Mouse (Mus musculus) CH12.LX (cell line): ENCODE data around the gene Scaf11. TPM values are rescaled to one million over a fixed set of nuclear protein-coding genes. Genes with fewer than 3 reads are reported as not detected.
A peak's percentile ranks its signal among the peaks of the same experiment; 100 is the strongest.

ENCODE experiments used
- DNase-seq: peaks from one replicate; pipeline ENCODE4 v3.0.0-alpha.2; 2013; ENCODE audit errors: extremely low read depth
- H3K27ac ChIP-seq: 2 replicates; pipeline ENCODE4 v1.5.1; 2012; ENCODE audit warnings: low read depth, mild to moderate bottlenecking, control low read depth, moderate library complexity; ENCODE audit not compliant: insufficient read depth
- H3K27me3 ChIP-seq: replicated peaks from 2 replicates; pipeline ENCODE3; 2012; ENCODE audit warnings: inconsistent platforms
- H3K36me3 ChIP-seq, 2 experiments: replicated peaks in 1 of 2; 2 replicates each; pipeline versions ENCODE3 to v1.6.1; 2012; ENCODE audit warnings: inconsistent platforms in 1 of 2, low read length in 1 of 2, mild to moderate bottlenecking in 1 of 2, mixed read lengths in 1 of 2, moderate library complexity in 1 of 2; ENCODE audit not compliant: control insufficient read depth in 1 of 2, insufficient read depth in 1 of 2
- H3K4me1 ChIP-seq, 2 experiments: 2 replicates each; pipeline ENCODE4 v1.6.1; 2012; ENCODE audit warnings: inconsistent platforms in 1 of 2, moderate library complexity in 1 of 2; ENCODE audit not compliant: insufficient read depth in 2 of 2, control insufficient read depth in 1 of 2
- H3K4me2 ChIP-seq: 2 replicates; pipeline ENCODE4 v1.6.1; 2012; ENCODE audit warnings: low read depth, mild to moderate bottlenecking, control low read depth; ENCODE audit not compliant: poor library complexity, insufficient read depth, severe bottlenecking
- H3K4me3 ChIP-seq, 3 experiments: fragments of 150-350 bp in 1 of 3; sonication (generic) in 1 of 3; replicated peaks in 1 of 3; 2 replicates each; pipeline versions ENCODE3 to v1.5.1; 2011 to 2012; ENCODE audit warnings: low read depth in 2 of 3, low read length in 2 of 3, mild to moderate bottlenecking in 2 of 3, moderate library complexity in 2 of 3, control low read depth in 1 of 3, improper control_type of control experiment in 1 of 3, inconsistent platforms in 1 of 3, mixed read lengths in 1 of 3; ENCODE audit not compliant: poor library complexity in 1 of 3
- H3K79me2 ChIP-seq: replicated peaks from 2 replicates; pipeline ENCODE4 v1.6.1; 2012; ENCODE audit warnings: mild to moderate bottlenecking, moderate library complexity; ENCODE audit not compliant: control insufficient read depth, poor library complexity, insufficient read depth, severe bottlenecking; ENCODE audit errors: extremely low read depth
- H3K9ac ChIP-seq: 2 replicates; pipeline ENCODE4 v1.6.1; 2012; ENCODE audit warnings: low read depth, mild to moderate bottlenecking, control low read depth, moderate library complexity; ENCODE audit not compliant: insufficient read depth
- H3K9me3 ChIP-seq: replicated peaks from 2 replicates; pipeline ENCODE3; 2012; ENCODE audit warnings: low read length, inconsistent platforms, mixed read lengths
- BHLHE40 ChIP-seq: IDR thresholded peaks from 2 replicates; pipeline ENCODE4 v1.6.1; 2011; ENCODE audit warnings: mild to moderate bottlenecking, low read depth, low read length, improper control_type of control experiment
- CHD1 ChIP-seq: IDR thresholded peaks from 2 replicates; pipeline ENCODE4 v1.6.1; 2012; ENCODE audit warnings: low read depth, low read length, improper control_type of control experiment, inconsistent platforms
- CHD2 ChIP-seq: IDR thresholded peaks from 2 replicates; pipeline ENCODE4 v1.6.1; 2011; ENCODE audit warnings: low read length, improper control_type of control experiment
- CTCF ChIP-seq, 2 experiments: IDR thresholded peaks in 1 of 2; conservative IDR thresholded peaks in 1 of 2; 2 replicates each; pipeline ENCODE4 v1.5.1; 2011 to 2012; ENCODE audit warnings: low read depth in 2 of 2, low read length in 2 of 2, improper control_type of control experiment in 1 of 2, inconsistent platforms in 1 of 2, mild to moderate bottlenecking in 1 of 2, moderate library complexity in 1 of 2
- ELF1 ChIP-seq: IDR thresholded peaks from 2 replicates; pipeline ENCODE4 v1.6.1; 2014; ENCODE audit warnings: low read depth, mild to moderate bottlenecking, inconsistent platforms, low read length, improper control_type of control experiment
- EP300 ChIP-seq: IDR thresholded peaks from 2 replicates; pipeline ENCODE4 v1.6.1; 2011; ENCODE audit warnings: low read length, improper control_type of control experiment
- GABPA ChIP-seq: IDR thresholded peaks from 2 replicates; pipeline ENCODE4 v1.6.1; 2012; ENCODE audit warnings: low read depth, low read length, improper control_type of control experiment, inconsistent platforms; ENCODE audit not compliant: insufficient replicate concordance
- KAT2A ChIP-seq: IDR thresholded peaks from 2 replicates; pipeline ENCODE4 v1.6.1; 2012; ENCODE audit warnings: low read length, improper control_type of control experiment, inconsistent platforms; ENCODE audit not compliant: insufficient replicate concordance
- MAFK ChIP-seq: IDR thresholded peaks from 2 replicates; pipeline ENCODE4 v1.6.1; 2011; ENCODE audit warnings: low read length, improper control_type of control experiment; ENCODE audit not compliant: insufficient replicate concordance
- MAX ChIP-seq: IDR thresholded peaks from 2 replicates; pipeline ENCODE4 v1.6.1; 2011; ENCODE audit warnings: low read length, improper control_type of control experiment
- MEF2A ChIP-seq: IDR thresholded peaks from 2 replicates; pipeline ENCODE4 v1.6.1; 2014; ENCODE audit warnings: low read depth, mild to moderate bottlenecking, inconsistent platforms, low read length, improper control_type of control experiment, borderline replicate concordance
- MYC ChIP-seq: IDR thresholded peaks from 2 replicates; pipeline ENCODE4 v1.6.1; 2011; ENCODE audit warnings: low read depth, mild to moderate bottlenecking, improper control_type of control experiment, low read length
- POLR2A ChIP-seq: IDR thresholded peaks from 2 replicates; pipeline ENCODE4 v1.6.1; 2011; ENCODE audit warnings: low read depth, mild to moderate bottlenecking, improper control_type of control experiment, low read length
- TCF12 ChIP-seq: IDR thresholded peaks from 2 replicates; pipeline ENCODE4 v1.6.1; 2014; ENCODE audit warnings: low read depth, mild to moderate bottlenecking, inconsistent platforms, low read length, improper control_type of control experiment
- USF2 ChIP-seq: conservative IDR thresholded peaks from 2 replicates; pipeline ENCODE4 v1.6.1; 2011; ENCODE audit warnings: low read depth, low read length, improper control_type of control experiment
- ZC3H11A ChIP-seq: IDR thresholded peaks from 2 replicates; pipeline ENCODE4 v1.6.1; 2012; ENCODE audit warnings: low read depth, mild to moderate bottlenecking, inconsistent platforms, low read length, improper control_type of control experiment
- ZKSCAN1 ChIP-seq: IDR thresholded peaks from 2 replicates; pipeline ENCODE4 v1.6.1; 2012; ENCODE audit warnings: low read depth, inconsistent platforms, low read length, improper control_type of control experiment, borderline replicate concordance
- ZMIZ1 ChIP-seq: IDR thresholded peaks from 2 replicates; pipeline ENCODE4 v1.6.1; 2012; ENCODE audit warnings: low read depth, mild to moderate bottlenecking, inconsistent platforms, low read length, improper control_type of control experiment
- dilution Hi-C: fragments of 300-500 bp; cut with MboI; formaldehyde crosslinking; loops from 2 replicates; pipeline ENCODE4 v1.14.3; 2020; ENCODE audit warnings: low sequenced_read_pairs; ENCODE audit not compliant: extremely low pct_unique_long_range_greater_than_20kb, extremely low pct_ligation_motif_present
- in situ Hi-C: fragments of 300-500 bp; cut with MboI; formaldehyde crosslinking; loops from 3 replicates; pipeline ENCODE4 v1.14.3; 2019; ENCODE audit warnings: low sequenced_read_pairs, low pct_ligation_motif_present, low pct_unique_long_range_greater_than_20kb, mixed read lengths
- polyA plus RNA-seq: library from polyadenylated mRNA; unstranded; fragments of >175 nt; gene quantifications from 2 replicates; pipeline ENCODE4 v1.2.1, GENCODE M21; 2012; ENCODE audit warnings: low read depth; ENCODE audit not compliant: insufficient read length
- total RNA-seq, 2 experiments: library from RNA; depleted of rRNA; stranded (reverse); fragments of 300-350 nt in 1 of 2; fragments of >200 nt in 1 of 2; gene quantifications; 2 replicates each; pipeline ENCODE4 v1.2.3; 2012 to 2014

Gene Scaf11
- total and polyA plus RNA-seq, 3 experiments = 57.2 to 88.0 (median 59.8) TPM

DNA sequence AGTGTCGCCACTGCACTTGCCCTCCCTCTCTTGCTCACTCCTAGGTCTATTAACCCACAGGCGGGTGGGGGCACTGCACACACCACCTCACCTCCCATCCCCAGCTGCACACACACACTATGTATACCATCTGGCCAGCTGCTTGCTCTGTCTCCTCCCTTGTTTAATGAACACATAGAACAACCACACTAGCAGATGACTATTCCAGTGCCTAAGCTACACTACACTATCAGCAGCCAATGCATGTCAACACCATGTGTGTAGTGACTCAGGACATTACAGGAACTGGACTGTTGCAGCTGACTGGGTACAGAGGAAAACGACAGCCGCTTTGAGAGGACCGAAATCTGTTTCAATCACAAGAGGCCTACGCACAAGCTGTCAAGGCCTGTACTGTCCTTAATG is 51.9 kb downstream of the Scaf11 start:
- Histone ChIP-seq H3K4me2 (no peak overlapping the region), H3K27me3 (no peaks in the 10 kb centered on the region), H3K4me1 (peaks cover 0 to 9% of the 10 kb centered on the region in 2 experiments; a peak in 1 of 4 replicates), H3K27ac (no peak overlapping the region), H3K9me3 (no peaks in the 10 kb centered on the region), H3K4me3 (no peak overlapping the region), H3K36me3 (peaks cover 33 to 79% of the 10 kb centered on the region in 2 experiments), H3K79me2 (no peaks in the 10 kb centered on the region), H3K9ac (no peak overlapping the region)
- no peak for DNase-seq
- no peak for TF ChIP-seq EP300
- no peak for TF ChIP-seq MEF2A
- TF ChIP-seq BHLHE40 = no peak
- no peak for TF ChIP-seq CHD2
- TF ChIP-seq ELF1 = no peak
- TF ChIP-seq MYC = no peak
- TF ChIP-seq GABPA = no peak
- TF ChIP-seq TCF12 = no peak
- TF ChIP-seq KAT2A = no peak
- no peak for TF ChIP-seq USF2
- no peak for TF ChIP-seq CHD1
- no peak for TF ChIP-seq MAX
- TF ChIP-seq CTCF (conservative IDR thresholded peaks at IDR 0.05 in 1 of 2, IDR thresholded peaks at IDR 0.05 in 1 of 2; ENCODE audit: low read depth in 2 of 2, low read length in 2 of 2) = no peak
- TF ChIP-seq ZC3H11A = no peak
- no peak for TF ChIP-seq ZKSCAN1
- no peak for TF ChIP-seq MAFK
- TF ChIP-seq ZMIZ1 = no peak
- dilution Hi-C loops = no loop called here
- in situ Hi-C loops = no loop called here

DNA sequence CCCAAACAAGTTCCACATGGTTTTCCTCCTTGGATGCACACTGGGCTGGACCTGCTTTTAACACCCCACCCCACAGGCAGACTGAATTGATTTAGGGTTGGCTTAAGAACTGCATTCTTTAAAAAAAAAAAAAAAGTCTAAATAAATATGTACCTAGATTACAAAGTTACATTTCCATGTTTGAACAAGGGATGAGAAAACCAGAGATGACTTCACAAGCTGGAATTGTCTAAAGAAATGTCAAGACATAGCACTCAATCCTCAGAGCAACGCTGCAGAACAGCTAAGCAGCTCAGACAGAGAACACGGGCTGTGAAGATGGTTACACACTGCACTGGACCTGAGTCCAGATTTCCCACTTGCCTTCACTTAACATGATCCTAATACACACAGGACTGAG is 53.5 kb downstream of the Scaf11 start:
- H3K4me1 ChIP-seq = peaks cover 0 to 9% of the 10 kb centered on the region in 2 experiments; a peak in 1 of 4 replicates
- dilution Hi-C loops = no loop called here
- H3K27ac ChIP-seq = no peak overlapping the region
- no peak overlapping the region for H3K9ac ChIP-seq
- no peak for DNase-seq
- no peak overlapping the region for H3K4me2 ChIP-seq
- H3K79me2 ChIP-seq = no peaks in the 10 kb centered on the region
- H3K36me3 ChIP-seq = peaks cover 25 to 74% of the 10 kb centered on the region in 2 experiments
- in situ Hi-C loops = no loop called here
- no peak overlapping the region for H3K4me3 ChIP-seq
- TF ChIP-seq MEF2A (no peak), POLR2A (0 out of 2 replicates have a peak, but pooled peaks have one; percentile 7), MAX (no peak), USF2 (no peak)
- H3K9me3 ChIP-seq = no peaks in the 10 kb centered on the region
- no peaks in the 10 kb centered on the region for H3K27me3 ChIP-seq
